Mouse (Mus musculus): Measurements from ENCODE around the gene Phactr3.
"Not testable (repeated sequence)": the region's sequence is repeated elsewhere in the genome, so short reads cannot be mapped to it uniquely, and the experiment has no call there.

The Phactr3 gene

DNA sequence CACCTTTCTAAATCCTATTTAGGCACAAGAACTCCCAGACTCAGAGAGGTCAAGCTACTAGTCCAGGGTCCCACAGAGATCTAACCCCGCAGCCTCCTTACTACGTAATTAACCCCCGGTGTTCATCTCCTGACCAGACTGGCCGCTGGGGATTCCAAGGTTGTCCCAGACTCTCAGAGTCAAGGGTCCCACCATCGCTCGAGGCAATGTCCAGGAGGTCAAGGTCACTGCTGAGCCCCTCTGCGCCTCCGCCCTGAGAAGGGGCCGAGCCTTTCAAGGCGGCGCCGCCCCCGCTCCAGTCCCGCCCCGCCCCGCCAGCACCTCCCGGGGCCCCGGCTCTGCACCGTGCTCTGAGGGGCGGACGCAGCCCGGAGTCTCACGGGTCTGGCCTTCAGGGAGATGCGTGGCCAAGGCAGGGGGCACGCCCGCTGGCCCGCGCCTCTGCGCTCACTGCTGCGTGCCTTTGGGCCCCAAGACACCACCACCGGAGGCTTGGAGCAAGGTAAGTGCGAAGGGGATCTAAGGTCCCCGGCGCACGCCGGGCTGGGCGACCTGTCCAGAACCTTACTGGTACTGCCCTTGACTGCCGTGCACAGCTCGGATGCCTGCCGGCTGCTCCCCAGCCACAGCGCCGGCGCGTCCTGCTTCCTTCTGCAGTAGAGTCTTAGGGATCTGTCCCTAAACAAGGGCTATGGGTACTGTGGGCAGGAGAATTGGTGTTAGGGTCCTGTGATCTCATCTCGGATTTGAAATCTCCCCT, at the start of gene Phactr3:
Gene Phactr3 (plus strand): TSS at position 175 of the 760 bp plus-strand sequence.
- no peak for DNase-seq (ENCODE audit: low read depth, low spot score)

DNA sequence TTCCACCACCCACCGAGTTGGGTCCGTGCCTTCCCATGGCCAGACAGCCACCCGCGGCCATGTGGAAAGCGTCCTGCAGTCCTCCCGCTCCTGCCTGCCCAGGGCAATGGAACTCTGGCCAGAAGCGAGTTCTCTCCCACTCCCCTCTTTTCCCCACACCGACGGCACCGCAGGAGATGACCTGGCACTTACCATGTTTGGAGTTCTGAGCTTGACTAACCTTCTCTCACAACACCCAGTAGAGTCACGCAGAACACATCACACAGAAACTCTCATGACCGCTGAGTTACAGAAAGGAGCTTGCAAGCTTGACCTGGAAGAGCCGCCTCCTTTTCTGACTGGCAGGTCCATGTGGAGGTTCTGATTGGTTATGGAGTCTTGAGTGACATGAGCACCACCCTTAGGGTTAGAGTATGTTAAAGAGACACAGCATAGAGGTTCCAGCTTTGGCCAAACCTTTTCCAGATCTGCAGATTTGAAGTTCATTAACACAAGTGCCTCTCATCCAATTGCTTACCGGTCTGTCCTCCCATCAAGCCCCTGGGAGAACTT, 40.5 kb upstream of the Phactr3 start, which contains the start of gene Zfp931:
Gene Zfp931 (minus strand): TSS at position 311 of the 552 bp plus-strand sequence.
- not testable (repeated sequence) for DNase-seq (ENCODE audit: low read depth, low spot score)

DNA sequence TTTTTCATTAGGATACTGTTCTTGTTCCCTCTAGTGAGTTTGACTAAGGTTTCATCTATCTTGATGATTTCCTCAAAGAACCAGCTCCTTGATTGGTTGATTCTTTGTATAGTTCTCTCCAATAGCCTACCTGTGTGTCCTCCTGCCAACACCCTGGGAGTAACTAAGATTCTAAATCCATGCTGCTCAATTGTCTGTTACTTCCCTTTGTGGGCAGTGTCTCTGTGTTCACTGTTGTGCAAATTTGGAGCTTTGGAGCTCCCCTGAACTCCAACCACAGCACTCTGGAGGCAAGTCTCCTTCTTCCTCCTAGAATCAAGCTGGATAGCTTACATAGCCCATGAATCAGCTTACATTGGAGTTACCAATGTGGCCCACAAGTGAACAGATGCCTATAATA, 29.2 kb upstream of the Phactr3 start:
- no peak for DNase-seq (ENCODE audit: low read depth, low spot score)

DNA sequence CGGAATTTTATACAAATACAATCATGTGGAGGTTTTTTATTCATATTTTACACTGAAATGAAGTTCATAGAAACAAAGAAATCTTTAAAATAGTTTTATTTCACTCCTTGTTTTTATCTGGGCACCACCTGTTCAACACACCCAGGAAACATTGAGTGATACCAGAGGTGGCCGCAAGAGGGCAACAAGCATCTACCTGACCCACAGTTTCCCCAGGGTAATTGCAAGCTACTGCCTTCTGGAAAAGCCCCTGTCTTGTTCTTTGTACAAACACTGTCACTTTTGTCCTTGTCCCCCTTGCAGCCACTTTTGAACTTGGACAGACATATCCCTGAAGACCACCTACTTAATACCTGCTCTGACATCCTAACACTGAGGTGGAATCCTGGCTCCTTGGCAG, 20.8 kb upstream of the Phactr3 start:
- peak; percentile 70 for DNase-seq (ENCODE audit: low read depth, low spot score)

DNA sequence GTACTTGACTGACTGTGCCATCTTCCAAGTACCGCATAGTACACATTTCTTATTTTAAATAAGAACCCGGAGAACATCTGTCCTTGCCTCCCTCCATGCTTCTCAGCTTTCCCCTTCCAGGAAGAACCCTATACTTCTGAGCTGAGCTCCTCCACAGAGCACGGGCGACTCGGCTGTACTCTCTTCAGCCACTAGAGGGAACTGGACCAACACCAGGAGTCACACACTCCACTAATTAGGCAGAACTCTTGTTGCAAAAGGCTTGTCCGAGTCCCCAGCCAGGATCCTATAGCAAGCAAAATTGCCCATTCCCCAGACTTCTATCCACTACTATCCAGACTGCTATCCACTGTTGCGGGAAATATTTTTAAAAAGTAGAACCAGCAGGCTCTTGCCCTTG, 16.8 kb upstream of the Phactr3 start:
- peak; percentile 56 for DNase-seq (ENCODE audit: low read depth, low spot score)

DNA sequence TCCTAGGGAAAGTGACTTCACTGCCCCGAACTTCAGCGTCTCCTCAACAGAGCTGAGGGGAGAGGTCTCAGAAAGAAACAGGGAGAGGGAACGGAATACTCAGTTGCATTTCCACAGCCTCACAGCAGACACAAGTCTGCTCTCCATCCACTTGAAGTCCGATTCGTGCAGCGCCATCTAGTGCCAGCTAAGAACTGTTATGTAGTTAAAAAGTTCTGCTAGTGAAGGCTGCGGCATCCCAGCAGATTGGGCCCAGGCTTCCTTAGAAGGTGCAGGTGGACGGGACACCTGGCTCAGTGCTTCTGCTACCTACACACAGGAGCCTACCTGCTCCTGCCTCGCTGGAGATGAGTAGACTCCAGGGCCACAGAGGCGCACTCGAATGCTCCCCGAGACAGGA, 829 bp upstream of the Phactr3 start:
- peak; percentile 50 for DNase-seq (ENCODE audit: low read depth, low spot score)

DNA sequence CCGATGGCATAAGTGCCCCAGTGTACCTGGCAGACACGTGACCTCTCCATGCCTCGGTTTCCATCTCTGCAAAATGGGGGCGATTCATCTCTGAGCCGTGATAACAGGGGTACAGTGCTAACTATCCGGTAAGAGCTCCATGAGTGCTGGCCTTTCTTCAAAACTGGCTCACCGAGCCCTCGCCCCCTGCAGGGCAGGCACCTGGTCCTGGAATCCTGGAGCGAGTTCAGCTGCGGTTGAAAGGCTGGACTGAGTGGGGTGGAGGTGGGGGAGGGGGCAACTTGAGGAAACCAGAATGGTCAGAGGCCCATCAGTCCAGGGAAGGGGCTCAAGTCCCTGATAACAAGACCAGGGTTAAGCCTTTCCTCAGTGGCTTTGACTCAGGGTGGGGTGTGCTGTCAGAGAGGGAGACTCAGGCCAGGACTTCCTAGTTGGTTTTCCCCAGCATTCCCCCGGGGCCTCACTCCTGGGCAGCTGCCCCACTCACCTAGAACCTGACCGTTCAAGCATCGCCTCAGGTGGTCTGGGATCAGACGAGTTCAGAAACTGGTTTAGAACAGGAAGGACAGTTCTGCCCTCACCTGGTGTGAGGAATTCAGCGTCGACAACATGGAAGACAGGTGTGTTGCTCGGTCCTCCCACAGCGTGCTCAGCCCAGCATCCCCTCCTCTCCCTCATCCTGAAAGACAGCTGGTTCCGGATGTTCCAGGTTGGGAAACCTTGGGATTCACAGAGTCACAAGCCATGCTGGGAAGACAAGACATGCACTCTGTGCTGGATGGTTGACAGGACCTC, 983 bp downstream of the Phactr3 start:
- no peak for DNase-seq (ENCODE audit: low read depth, low spot score)

DNA sequence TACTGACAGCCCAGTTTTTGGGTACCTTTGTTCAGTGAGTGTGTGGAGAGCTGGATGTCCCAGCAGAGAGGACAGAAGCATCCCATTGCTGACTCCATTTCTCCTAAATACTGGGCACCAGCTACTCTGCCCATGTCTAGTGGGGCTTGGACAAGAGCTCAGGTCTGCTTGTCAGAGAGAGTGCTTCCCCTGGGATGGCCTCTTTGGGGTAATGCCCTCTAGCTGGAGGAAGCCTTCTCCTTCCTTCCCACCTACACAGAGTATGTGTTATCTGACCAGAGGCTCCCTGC, 1.5 kb downstream of the Phactr3 start:
- DNase-seq (ENCODE audit: low read depth, low spot score): no peak

DNA sequence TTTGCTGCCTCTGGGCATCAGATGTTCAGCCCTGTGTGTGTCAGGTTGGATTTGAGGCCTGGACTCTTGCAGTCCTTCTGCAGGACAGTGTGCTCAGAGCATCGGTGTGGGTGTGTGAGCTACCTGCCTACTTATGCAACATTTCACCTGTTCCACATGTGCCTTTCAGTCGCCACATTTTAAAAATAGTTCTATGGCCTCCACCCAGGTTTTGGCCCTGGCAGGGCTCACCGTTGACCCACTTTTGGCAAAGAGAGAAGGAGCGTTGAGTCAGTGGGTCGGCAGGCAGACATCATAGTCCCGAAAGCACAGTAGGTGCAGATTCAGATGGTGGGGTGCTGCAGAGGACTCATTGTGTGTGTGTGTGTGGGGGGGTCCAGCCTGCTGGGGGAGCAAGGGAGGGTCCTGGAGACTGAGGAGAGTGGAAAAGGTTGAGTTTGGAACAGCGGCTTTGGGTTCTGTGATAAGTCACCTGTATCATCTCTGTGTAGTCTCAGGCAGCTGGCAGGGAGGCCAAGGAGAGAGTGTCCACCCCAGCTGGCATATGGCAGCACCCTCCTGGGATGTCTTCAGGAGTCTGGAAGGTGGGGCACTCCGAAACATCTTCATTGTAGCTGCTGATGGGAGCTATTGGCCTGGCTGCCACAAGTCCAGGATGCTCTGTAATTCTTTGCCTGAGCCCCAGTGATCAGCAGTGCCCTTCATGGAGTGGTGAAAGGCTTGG, 2.0 kb downstream of the Phactr3 start:
- no peak for DNase-seq (ENCODE audit: low read depth, low spot score)

DNA sequence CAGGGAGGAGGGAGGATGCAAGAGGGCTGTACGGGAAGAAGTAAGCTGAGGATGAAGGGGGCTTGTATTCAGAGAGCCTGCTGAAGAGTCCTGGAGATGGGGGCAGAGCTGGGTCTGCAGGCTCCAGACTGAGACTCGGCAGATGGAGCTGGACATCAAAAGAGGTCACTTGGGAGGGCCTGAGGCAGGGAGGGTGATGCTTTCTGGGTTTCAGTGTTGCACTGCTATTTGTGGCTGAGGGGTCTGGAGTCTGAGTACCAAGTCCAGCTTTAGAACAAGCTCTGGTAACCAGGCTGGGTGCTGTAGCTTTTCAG, 2.6 kb downstream of the Phactr3 start:
- no peak for DNase-seq (ENCODE audit: low read depth, low spot score)

DNA sequence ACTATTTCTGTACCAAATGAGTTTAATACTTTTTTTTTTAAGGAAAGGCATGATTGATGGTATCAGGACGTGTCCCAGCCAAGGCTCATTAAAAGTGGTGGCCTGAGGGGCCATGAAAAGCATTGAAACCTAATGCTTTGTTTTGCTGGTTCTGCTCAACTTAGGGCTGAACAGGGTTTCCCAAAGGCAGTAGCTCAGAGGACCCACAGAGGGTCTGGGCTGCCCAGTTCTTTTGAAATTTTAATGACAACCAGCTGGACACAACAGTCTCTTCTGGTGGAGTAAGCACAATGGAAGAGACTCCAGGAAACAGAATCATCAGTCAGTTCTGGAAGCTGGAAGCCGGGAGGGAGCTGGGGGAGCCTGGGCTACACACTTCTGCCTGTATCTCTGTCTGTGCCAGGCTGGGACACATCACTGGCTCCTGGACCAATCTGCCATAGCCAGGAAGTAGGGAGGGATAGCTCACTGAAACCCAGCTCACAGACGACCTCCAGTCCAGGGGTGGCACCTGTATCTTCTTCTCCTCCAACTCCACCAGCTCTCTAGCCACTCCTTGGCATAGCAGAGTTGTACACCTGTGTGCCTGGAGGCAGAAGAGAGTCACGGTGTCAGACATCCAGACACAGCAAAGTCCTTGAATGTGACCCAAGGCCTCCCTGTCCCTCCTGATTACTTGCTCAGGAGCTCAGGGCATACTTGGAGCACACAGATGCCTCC, 3.3 kb downstream of the Phactr3 start:
- no peak for DNase-seq (ENCODE audit: low read depth, low spot score)

DNA sequence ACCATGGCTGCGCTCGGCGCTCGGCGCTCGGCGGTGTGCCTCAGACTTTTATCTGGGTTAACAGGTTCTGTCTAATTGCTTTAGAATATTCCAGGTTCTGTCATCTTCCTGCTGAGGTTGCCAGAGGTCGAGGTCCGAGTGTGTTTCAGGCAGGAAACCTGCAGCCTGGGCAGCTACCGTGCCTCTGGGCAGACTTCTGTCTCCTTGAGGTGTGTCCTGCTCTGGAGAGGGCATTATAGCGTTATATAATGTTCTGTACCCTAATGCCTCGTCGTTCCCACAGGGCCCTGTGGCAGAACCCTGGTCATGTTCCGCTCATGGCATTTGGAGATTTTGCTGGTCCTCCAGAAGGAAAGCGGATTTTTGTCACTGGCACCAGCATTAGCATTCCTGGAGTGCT, 4.7 kb downstream of the Phactr3 start:
- DNase-seq (ENCODE audit: low read depth, low spot score): no peak

DNA sequence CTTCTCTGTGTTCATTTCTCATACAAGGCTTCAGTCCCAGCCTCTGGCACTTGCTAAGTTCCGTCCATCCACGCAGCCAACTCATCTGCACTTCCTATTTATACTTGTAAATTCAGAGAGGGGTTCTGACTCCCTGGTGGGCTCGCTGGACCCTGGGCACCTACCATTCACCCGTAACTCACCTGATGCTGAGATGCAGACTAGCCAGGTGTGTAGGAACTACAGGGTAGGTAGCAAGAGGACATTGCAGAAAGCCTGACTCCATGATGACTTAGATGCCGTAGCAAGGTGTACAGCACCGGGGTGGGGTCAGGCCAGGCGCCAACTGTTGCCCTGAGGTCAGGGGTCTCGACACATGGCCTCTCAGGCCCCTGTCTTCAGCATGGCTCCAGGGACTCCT, 6.7 kb downstream of the Phactr3 start:
- no peak for DNase-seq (ENCODE audit: low read depth, low spot score)

DNA sequence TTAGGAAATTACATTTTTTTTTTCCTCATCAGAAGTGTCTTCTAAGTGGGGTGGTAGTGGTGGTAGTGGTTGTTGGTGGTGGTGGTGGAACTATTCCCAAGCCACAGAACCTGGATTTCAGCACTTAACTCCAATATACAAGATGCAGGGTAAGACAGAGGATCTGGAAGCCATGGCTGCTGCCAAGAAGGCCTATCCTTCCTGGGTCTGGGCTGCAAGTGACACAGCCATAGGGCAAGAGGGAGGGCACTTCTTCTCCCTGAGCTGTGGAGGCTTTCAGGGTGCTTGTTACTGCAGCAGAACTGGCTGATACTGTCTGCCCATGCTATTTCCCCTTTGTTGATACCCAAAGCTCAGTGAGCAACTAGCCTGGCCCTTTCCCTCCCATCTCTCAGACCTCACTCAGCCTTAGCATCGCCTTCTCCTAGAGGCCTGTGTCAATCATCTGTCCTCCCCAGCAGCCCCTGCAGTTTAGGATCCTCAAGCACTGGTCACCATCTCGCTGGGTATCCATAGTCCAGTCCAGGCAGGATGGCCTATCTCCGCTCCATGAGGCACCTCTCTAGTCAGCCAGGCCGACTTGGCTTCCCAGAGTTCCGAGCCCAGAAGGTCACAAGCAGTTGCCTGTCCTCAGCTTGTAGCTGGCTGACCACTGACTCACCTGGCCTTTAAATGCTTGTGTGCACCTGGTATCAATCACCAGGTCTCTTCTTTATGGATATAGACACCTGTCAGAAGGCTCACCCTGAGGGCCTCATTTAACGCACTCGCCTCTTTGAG, 7.5 kb downstream of the Phactr3 start:
- no peak for DNase-seq (ENCODE audit: low read depth, low spot score)

DNA sequence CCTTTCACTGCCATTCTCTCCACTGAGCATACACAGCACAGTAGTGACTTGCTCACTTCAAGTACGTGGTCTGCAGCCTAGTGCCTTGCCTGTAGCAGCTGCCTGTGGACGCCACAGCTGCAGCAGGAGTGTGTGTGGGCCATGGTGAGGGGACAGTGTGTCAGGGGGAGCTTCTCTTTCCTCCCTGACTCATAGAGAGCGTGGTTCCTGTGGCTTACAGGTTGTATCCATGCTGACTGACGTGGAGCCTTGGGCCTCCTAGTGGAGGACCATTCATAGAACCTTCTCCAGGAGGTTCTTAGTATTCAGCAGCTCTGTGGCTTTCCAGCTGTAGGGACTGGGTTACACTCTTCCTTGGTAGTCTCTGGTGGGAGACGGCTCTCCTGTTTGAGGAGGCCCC, 9.8 kb downstream of the Phactr3 start:
- DNase-seq (ENCODE audit: low read depth, low spot score): no peak

DNA sequence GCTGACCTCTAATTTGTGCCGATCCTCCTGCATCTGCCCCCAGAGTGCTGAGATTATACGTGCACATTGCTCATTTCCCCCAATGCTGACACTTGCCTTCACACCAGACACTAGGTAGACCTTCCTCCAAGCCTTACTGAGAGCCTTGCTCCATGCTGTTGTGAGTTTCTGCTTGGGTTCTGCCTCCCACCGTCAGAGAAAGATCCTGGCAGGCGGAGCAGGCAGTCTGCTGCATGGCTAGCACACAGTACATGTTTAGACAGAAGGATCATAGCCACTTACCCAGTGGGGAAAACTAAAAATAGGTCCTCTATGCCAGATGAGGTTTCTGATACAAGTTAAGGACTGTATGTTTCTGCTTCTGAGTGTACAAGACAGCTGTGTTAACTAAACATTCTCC, 10.4 kb downstream of the Phactr3 start:
- no peak for DNase-seq (ENCODE audit: low read depth, low spot score)

DNA sequence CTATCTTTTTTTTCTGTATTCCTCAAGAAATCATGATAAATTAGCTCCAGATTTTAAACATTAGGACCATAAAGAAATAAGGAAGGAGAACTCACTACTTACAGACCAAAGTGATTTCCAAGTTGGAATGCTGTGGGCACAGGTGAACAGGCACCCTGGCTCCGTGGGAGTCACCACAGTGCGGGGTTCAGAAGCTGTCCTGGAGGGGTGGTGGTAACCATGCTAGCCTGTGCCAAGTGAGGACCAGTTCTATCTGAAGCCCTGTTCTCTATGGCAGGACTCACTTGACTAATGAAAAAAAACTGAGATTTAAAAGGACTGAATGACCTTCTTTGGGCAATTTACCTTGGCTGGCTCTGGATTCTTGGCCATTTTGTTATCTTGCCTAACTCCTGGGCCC, 10.9 kb downstream of the Phactr3 start:
- DNase-seq (ENCODE audit: low read depth, low spot score): no peak

DNA sequence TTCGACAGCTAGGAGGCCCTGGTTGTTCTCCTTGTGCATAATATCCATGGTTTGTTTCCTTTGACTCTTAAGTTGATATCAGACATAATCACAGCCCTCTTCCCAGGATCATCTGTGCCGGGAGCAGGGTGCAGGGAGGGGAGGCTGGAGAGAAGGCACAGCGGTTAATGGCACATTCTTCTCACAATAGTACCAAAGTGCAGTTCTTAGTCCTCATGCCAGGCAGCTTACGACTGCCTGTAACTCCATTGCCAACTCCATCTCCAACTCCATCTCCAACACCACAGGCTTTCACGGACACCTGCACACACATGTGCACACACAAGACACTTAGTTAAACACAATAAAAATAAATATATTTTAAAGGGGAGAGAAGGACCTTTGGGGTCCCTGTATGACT, 11.8 kb downstream of the Phactr3 start:
- DNase-seq (ENCODE audit: low read depth, low spot score): no peak

DNA sequence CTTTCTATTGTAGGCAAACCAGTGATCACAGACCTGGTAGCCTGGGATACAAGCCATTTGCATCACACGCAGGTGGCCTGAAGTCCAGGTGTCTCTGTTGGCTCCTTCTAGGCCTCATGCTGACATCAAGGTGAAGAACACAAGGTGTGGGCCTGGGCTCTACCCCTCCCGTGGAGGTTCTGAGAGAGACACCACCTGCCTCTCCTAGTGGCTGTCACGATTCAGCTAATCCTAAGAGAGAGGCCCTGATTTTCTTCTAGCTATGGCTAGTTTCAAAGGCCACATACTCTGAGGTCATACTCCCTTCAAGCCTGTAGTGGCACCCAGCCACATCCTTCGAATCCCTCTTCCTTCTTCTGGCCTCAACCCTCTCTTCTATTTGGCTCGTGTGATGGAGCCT, 12.2 kb downstream of the Phactr3 start:
- no peak for DNase-seq (ENCODE audit: low read depth, low spot score)

DNA sequence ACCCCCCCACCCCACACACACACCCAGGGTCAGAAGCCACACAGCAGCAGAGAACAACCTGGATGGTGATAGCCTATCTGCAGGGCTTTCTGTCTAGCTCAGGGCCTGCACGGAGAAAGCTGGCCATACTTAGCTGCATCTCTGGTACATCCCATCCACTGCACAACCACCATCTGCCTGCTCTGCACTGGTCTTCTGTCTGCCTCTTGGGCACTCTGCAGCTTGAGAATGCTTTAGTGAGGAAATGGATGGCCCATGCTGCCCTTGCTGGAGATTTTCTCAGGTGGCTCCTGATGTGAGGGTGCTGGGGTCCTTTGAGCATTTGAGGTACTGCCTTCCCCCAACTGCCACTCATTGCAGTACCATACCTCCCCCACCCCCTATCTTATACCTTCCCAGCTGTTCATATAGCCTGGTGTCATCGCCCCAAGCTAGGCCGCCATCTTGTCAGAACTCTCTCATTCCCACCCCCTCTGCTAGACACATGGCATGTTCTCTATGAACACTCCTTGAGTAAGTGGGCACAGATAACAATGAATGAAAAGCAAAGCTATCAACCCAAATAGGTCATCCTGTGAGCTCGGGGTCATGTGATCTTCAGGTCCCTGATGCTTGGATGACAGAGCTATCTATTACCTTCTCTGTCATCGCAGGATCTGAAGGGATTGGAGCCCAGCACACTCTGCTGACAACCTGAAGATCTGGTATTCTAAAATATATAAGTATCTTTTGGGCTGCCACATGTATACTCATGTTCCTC, 13.0 kb downstream of the Phactr3 start:
- no peak for DNase-seq (ENCODE audit: low read depth, low spot score)

Data from 3T3-L1 (cell line).